Mouse (Mus musculus): ENCODE measurements around the gene Catsperz.

GRCm38 (mm10) chr19:6934195-6934977 is 9.2 kb upstream of the Catsperz start, which contains the start of gene Kcnk4:
- no peak for TF ChIP-seq TAL1 (IDR thresholded peaks at IDR 0.05; ENCODE audit: low read length)
- no peak for TF ChIP-seq GATA1 (IDR thresholded peaks at IDR 0.05; ENCODE audit: low read length)

All from erythroblast, embryonic 14.5 days (primary cell).